Mouse (Mus musculus): Measurements from ENCODE around the gene Olfr482. TPM values are rescaled to one million over a fixed set of nuclear protein-coding genes. Genes with fewer than 3 reads are reported as not detected.

Olfr482 gene
- total RNA-seq (2023; ENCODE audit: inconsistent age), result 0.87 to 1.7 TPM (median 1.3 TPM) in 4 replicates

GRCm38 (mm10) chr7:108097486-108097885 is at the start of gene Olfr482:
Gene Olfr482, minus strand, starts transcription at chr7:108097586.

GRCm38 (mm10) chr7:108127349-108127748 is 30.0 kb upstream of the Olfr482 start, which contains the start of gene Olfr484:
Gene Olfr484, minus strand, starts transcription at chr7:108127449.

GRCm38 (mm10) chr7:108100549-108100948 is 3.2 kb upstream of the Olfr482 start, which contains the start of gene Olfr483:
Gene Olfr483, plus strand, starts transcription at chr7:108100849.

GRCm38 (mm10) chr7:108079555-108079954 is 17.8 kb downstream of the Olfr482 start, which contains the start of gene Olfr481:
Gene Olfr481, plus strand, starts transcription at chr7:108079855.

GRCm38 (mm10) chr7:108067246-108067645 is 30.1 kb downstream of the Olfr482 start, which contains the start of gene Olfr480:
Gene Olfr480, minus strand, starts transcription at chr7:108067346.

GRCm38 (mm10) chr7:108050393-108050792 is 47.0 kb downstream of the Olfr482 start, which contains the start of gene Olfr479:
Gene Olfr479, plus strand, starts transcription at chr7:108050693.

Other genes starting within 250 kb of the Olfr482 start
- gene Olfr472, start 199.7 kb downstream of the Olfr482 start, total RNA-seq (2023; ENCODE audit: inconsistent age), result 0.09 to 0.24 TPM (median 0.14 TPM) in 4 replicates
- gene Olfr473, start 167.1 kb downstream of the Olfr482 start, total RNA-seq (2023; ENCODE audit: inconsistent age), result not detected in 4 replicates
- gene Olfr474, start 142.9 kb downstream of the Olfr482 start, total RNA-seq (2023; ENCODE audit: inconsistent age), result not detected in 4 replicates
- not detected in 4 replicates for gene Olfr476, start 132.8 kb downstream of the Olfr482 start, total RNA-seq (2023; ENCODE audit: inconsistent age)
- not detected in 4 replicates for gene Olfr477, start 110.9 kb downstream of the Olfr482 start, total RNA-seq (2023; ENCODE audit: inconsistent age)
- not detected in 4 replicates for gene Olfr478, start 63.6 kb downstream of the Olfr482 start, total RNA-seq (2023; ENCODE audit: inconsistent age)
- not detected in 4 replicates for gene Olfr479, start 46.9 kb downstream of the Olfr482 start, total RNA-seq (2023; ENCODE audit: inconsistent age)
- not detected in 4 replicates for gene Olfr480, start 30.2 kb downstream of the Olfr482 start, total RNA-seq (2023; ENCODE audit: inconsistent age)
- gene Olfr481, start 17.7 kb downstream of the Olfr482 start, total RNA-seq (2023; ENCODE audit: inconsistent age), result not detected in 4 replicates
- gene Olfr483, start 3.3 kb upstream of the Olfr482 start, total RNA-seq (2023; ENCODE audit: inconsistent age), result not detected in 4 replicates
- not detected in 4 replicates for gene Olfr484, start 29.9 kb upstream of the Olfr482 start, total RNA-seq (2023; ENCODE audit: inconsistent age)
- not detected in 4 replicates for gene Olfr485, start 62.3 kb upstream of the Olfr482 start, total RNA-seq (2023; ENCODE audit: inconsistent age)
- gene Olfr486, start 75.2 kb upstream of the Olfr482 start, total RNA-seq (2023; ENCODE audit: inconsistent age), result not detected in 4 replicates
- not detected in 4 replicates for gene Olfr487, start 117.0 kb upstream of the Olfr482 start, total RNA-seq (2023; ENCODE audit: inconsistent age)
- gene Olfr488, start 160.8 kb upstream of the Olfr482 start, total RNA-seq (2023; ENCODE audit: inconsistent age), result not detected in 4 replicates
- gene Olfr490, start 191.3 kb upstream of the Olfr482 start, total RNA-seq (2023; ENCODE audit: inconsistent age), result not detected in 4 replicates
- gene Olfr491, start 215.9 kb upstream of the Olfr482 start, total RNA-seq (2023; ENCODE audit: inconsistent age), result not detected in 4 replicates
- not detected in 4 replicates for gene Olfr492, start 226.1 kb upstream of the Olfr482 start, total RNA-seq (2023; ENCODE audit: inconsistent age)
- not detected in 4 replicates for gene Olfr493, start 249.4 kb upstream of the Olfr482 start, total RNA-seq (2023; ENCODE audit: inconsistent age)